Mouse (Mus musculus): ENCODE data around the gene Mitf.

Gene Mitf

DNA sequence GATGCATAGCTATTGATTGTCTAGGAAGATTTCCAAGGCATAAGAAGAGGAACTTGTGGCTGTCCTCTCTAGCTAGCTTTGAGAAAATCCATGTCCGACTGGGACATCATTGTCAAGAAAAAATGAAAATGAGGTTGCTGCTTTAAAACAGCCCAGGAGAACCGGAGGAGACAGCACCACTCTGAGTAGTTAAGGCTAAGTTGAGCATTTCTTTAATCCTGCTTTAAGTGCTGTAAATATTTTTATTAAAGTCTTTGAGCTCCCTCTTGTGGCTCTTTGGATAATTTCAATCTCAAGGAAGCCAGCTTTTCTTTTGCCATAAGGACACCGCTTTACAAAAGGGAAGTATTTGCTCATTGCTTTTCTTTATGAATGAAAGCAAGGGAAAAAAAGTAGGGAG lies 196.3 kb downstream of the Mitf start:
- no peak for TF ChIP-seq NANOG (IDR thresholded peaks at IDR 0.05; ENCODE audit: borderline replicate concordance, low read length)
- peak; percentile 43 for TF ChIP-seq CTCF (conservative IDR thresholded peaks at IDR 0.05; ENCODE audit: low read length)
- H3K4me3 ChIP-seq (replicated peaks; ENCODE audit: low read length), result no peak overlapping the region
- no peaks in the 10 kb centered on the region for H3K27me3 ChIP-seq (ENCODE audit: insufficient read depth, low read length)
- no peaks in the 10 kb centered on the region for H3K9me3 ChIP-seq (ENCODE audit: low read length)
- peaks cover 5% of the 10 kb centered on the region; the same call in 1 of the 2 replicates for H3K36me3 ChIP-seq (ENCODE audit: insufficient read depth, low read length)
- H3K4me1 ChIP-seq (replicated peaks; ENCODE audit: low read depth, low read length), result peaks cover 11% of the 10 kb centered on the region

DNA sequence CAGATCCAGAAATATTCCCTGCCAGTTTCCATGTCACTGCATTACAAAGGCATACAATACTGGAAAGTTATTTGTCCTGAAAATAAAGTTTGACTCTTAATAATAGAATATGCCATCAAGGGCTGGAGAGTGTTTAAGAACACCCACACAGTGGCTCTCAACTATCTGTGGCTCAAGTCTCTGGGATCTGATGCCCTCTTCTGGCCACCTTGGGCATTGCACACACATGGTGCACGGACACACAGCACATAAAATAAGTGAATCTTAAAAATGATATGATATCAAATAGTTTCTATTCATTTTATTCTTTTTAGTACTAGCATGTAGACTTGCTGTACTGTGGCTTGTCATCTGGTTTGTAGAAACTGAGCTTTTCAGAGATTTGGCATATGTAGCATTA lies 198.7 kb downstream of the Mitf start:
- TF ChIP-seq NANOG (IDR thresholded peaks at IDR 0.05; ENCODE audit: borderline replicate concordance, low read length), result no peak
- no peak for TF ChIP-seq POU5F1 (IDR thresholded peaks at IDR 0.05; ENCODE audit: borderline replicate concordance, low read length)
- peak; percentile 76 for TF ChIP-seq CTCF (conservative IDR thresholded peaks at IDR 0.05; ENCODE audit: low read length)

DNA sequence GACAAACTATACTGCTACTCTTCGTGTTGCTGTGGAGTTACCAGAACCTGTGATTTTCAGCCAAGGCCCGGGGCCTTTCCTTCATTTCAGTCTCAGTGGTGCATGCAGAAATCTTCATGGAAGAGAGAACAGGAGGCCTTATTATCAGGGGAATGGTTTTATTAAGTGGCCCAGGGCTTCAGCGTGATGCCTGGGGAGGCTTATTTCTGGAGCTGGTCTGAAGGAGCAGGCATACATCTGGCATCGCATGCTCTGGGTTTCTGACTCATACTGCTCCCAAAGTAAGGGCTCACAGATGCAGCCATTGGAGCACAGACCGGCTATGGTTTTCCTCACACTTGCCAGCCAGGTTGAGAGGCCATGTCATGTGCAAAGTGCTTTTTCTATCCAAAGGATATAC lies 208.2 kb downstream of the Mitf start:
- Histone ChIP-seq H3K4me1 (replicated peaks; ENCODE audit: low read depth, low read length) (no peaks in the 10 kb centered on the region), H3K4me3 (replicated peaks; ENCODE audit: low read length) (no peak overlapping the region), H3K36me3 (ENCODE audit: insufficient read depth, low read length) (peaks cover 51% of the 10 kb centered on the region), H3K9me3 (ENCODE audit: low read length) (no peaks in the 10 kb centered on the region), H3K27me3 (ENCODE audit: insufficient read depth, low read length) (no peaks in the 10 kb centered on the region)
- TF ChIP-seq POU5F1 (IDR thresholded peaks at IDR 0.05; ENCODE audit: borderline replicate concordance, low read length), result no peak

More for the DNA sequence above, 198.7 kb downstream of the Mitf start:
- Histone ChIP-seq H3K36me3 (ENCODE audit: insufficient read depth, low read length) (no peaks in the 10 kb centered on the region; the same call in 1 of the 2 replicates), H3K4me3 (replicated peaks; ENCODE audit: low read length) (no peak overlapping the region), H3K4me1 (replicated peaks; ENCODE audit: low read depth, low read length) (peaks cover 8% of the 10 kb centered on the region), H3K9me3 (ENCODE audit: low read length) (no peaks in the 10 kb centered on the region), H3K27me3 (ENCODE audit: insufficient read depth, low read length) (no peaks in the 10 kb centered on the region)

DNA sequence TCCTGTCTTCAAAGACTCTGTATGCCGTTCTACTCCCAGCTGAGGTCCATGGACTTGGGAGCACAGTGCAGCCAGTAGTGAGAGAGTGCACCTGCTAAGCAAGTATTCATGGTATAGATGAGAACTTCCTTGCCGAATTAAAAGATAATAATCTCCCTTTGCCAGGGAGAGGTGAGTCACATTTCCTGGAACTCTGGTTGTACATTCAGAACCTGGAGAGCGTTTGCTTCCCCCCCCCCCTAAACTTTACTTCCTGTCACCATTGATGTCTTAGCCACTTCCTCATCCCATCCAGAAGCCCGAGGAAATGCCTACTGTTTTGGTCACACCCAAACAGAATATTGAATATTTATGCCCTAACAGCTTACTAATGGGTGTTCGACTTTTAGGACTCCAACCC lies 209.0 kb downstream of the Mitf start:
- peaks cover 51% of the 10 kb centered on the region for H3K36me3 ChIP-seq (ENCODE audit: insufficient read depth, low read length)
- TF ChIP-seq CTCF (conservative IDR thresholded peaks at IDR 0.05; ENCODE audit: low read length), result no peak
- no peak for TF ChIP-seq POU5F1 (IDR thresholded peaks at IDR 0.05; ENCODE audit: borderline replicate concordance, low read length)
- no peak for TF ChIP-seq NANOG (IDR thresholded peaks at IDR 0.05; ENCODE audit: borderline replicate concordance, low read length)
- H3K9me3 ChIP-seq (ENCODE audit: low read length), result no peaks in the 10 kb centered on the region

DNA sequence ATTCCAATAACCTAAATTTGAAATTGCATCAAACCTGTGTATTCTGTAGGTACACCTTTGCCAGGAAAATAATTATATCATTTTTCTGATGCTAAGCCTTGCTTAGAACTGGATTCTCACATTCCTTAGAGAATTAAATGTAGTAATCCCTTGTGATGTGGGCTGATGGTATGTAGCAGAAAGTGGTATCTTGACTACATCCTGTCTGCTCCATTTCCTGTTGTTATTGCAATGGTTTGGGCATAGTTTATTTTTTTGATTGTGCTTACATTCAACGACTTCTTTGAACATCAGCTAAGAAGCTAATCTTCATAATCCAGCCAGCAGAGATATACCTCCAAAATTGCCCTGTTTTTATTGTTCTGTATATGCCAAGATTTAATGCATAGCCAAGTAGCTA lies 217.0 kb downstream of the Mitf start:
- Histone ChIP-seq H3K9me3 (ENCODE audit: low read length) (no peaks in the 10 kb centered on the region), H3K4me1 (replicated peaks; ENCODE audit: low read depth, low read length) (no peaks in the 10 kb centered on the region), H3K36me3 (ENCODE audit: insufficient read depth, low read length) (no peaks in the 10 kb centered on the region), H3K27me3 (ENCODE audit: insufficient read depth, low read length) (no peaks in the 10 kb centered on the region), H3K4me3 (replicated peaks; ENCODE audit: low read length) (no peak overlapping the region)
- TF ChIP-seq NANOG (IDR thresholded peaks at IDR 0.05; ENCODE audit: borderline replicate concordance, low read length) (no peak), CTCF (conservative IDR thresholded peaks at IDR 0.05; ENCODE audit: low read length) (no peak), POU5F1 (IDR thresholded peaks at IDR 0.05; ENCODE audit: borderline replicate concordance, low read length) (no peak)

More for the DNA sequence above, 209.0 kb downstream of the Mitf start:
- no peaks in the 10 kb centered on the region for H3K4me1 ChIP-seq (replicated peaks; ENCODE audit: low read depth, low read length)
- no peaks in the 10 kb centered on the region for H3K27me3 ChIP-seq (ENCODE audit: insufficient read depth, low read length)
- no peak overlapping the region for H3K4me3 ChIP-seq (replicated peaks; ENCODE audit: low read length)

DNA sequence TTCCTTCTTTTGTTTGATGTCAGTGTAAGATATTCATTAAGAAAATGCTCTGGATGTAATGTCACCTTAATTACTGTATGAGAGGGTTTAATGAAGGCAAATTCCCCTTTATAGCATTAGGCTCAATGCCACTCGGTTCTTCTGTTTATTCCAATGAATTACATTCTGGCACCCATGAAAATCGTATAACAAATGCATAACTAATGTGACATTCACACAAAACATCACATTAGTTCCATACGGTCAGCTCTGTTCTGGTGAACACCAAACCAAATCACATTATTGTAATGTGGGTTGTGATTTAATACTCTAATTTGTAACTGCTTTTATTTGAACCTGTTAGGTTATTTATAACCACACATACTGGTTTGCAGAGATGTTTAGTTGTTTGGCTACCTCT lies 231.7 kb downstream of the Mitf start:
- Histone ChIP-seq H3K9me3 (ENCODE audit: low read length) (no peaks in the 10 kb centered on the region), H3K4me1 (replicated peaks; ENCODE audit: low read depth, low read length) (peaks cover 7% of the 10 kb centered on the region; the same call in 1 of the 2 replicates), H3K4me3 (replicated peaks; ENCODE audit: low read length) (no peak overlapping the region), H3K27me3 (ENCODE audit: insufficient read depth, low read length) (no peaks in the 10 kb centered on the region), H3K36me3 (ENCODE audit: insufficient read depth, low read length) (no peaks in the 10 kb centered on the region)
- TF ChIP-seq POU5F1 (IDR thresholded peaks at IDR 0.05; ENCODE audit: borderline replicate concordance, low read length), result no peak
- no peak for TF ChIP-seq CTCF (conservative IDR thresholded peaks at IDR 0.05; ENCODE audit: low read length)
- TF ChIP-seq NANOG (IDR thresholded peaks at IDR 0.05; ENCODE audit: borderline replicate concordance, low read length), result no peak

DNA sequence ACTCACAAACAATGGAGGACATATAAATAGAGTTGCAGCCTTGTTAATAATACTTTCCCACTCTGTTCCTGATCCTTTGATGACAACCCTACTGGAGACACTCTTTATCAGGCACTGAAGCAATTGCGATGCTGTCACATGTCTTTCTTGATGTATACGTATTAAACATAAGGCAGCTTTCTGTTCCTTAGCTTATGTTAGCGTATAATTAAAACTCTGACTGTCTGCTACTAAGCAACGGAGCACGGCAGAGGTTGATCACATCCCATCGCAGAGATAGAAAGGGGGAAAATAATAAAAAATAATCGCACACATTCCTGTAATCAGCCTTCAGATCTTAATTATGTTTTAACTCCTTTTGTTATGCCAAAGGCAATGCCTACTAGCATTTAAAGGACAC lies 234.9 kb downstream of the Mitf start:
- no peak overlapping the region for H3K4me3 ChIP-seq (replicated peaks; ENCODE audit: low read length)
- H3K9me3 ChIP-seq (ENCODE audit: low read length), result no peaks in the 10 kb centered on the region
- H3K4me1 ChIP-seq (replicated peaks; ENCODE audit: low read depth, low read length), result no peaks in the 10 kb centered on the region
- TF ChIP-seq NANOG (IDR thresholded peaks at IDR 0.05; ENCODE audit: borderline replicate concordance, low read length) (no peak), CTCF (conservative IDR thresholded peaks at IDR 0.05; ENCODE audit: low read length) (no peak), POU5F1 (IDR thresholded peaks at IDR 0.05; ENCODE audit: borderline replicate concordance, low read length) (no peak)
- H3K36me3 ChIP-seq (ENCODE audit: insufficient read depth, low read length), result no peaks in the 10 kb centered on the region
- no peaks in the 10 kb centered on the region for H3K27me3 ChIP-seq (ENCODE audit: insufficient read depth, low read length)

DNA sequence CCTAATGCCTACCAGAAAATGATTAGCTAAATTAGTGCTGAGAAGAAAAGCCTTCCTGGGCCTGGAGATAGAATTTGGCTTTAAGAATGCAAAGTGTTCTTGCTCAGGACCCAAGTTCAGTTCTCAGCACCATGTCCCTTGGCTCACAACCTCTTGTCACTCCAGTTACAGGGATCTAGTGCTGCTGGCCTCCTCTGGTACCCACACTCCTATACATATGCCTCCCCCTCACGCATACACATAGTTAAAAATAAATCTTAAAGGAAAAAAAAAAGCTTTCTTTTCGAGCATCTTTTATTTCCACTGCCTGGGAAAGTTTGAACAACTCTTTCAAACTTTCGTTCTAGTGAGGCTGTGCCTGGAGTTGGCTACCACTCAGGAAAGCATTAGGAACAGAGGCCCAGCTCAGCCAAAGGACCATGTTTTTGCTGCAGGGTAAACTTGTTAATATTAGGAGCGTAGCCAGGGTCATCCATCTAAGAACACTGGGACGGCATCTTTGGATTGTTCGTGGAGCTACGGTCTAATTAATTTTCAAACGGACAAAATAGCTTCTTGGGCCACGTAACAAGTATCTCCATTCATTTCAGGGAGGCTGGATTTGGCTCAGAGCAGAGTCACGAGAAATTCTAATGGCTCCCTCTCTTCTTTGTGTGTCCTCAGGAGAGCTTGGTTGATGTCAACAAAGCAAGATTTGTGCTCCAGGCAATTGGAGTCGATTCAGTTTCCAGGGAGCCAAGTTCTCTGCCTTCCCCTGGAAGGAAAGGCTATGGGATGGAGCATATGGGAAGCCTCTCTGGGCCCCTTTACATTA lies 239.7 kb downstream of the Mitf start:
- Histone ChIP-seq H3K9me3 (ENCODE audit: low read length) (no peaks in the 10 kb centered on the region), H3K36me3 (ENCODE audit: insufficient read depth, low read length) (no peaks in the 10 kb centered on the region), H3K27me3 (ENCODE audit: insufficient read depth, low read length) (no peaks in the 10 kb centered on the region), H3K4me3 (replicated peaks; ENCODE audit: low read length) (no peak overlapping the region), H3K4me1 (replicated peaks; ENCODE audit: low read depth, low read length) (no peaks in the 10 kb centered on the region)
- no peak for TF ChIP-seq CTCF (conservative IDR thresholded peaks at IDR 0.05; ENCODE audit: low read length)
- TF ChIP-seq NANOG (IDR thresholded peaks at IDR 0.05; ENCODE audit: borderline replicate concordance, low read length), result no peak
- no peak for TF ChIP-seq POU5F1 (IDR thresholded peaks at IDR 0.05; ENCODE audit: borderline replicate concordance, low read length)

DNA sequence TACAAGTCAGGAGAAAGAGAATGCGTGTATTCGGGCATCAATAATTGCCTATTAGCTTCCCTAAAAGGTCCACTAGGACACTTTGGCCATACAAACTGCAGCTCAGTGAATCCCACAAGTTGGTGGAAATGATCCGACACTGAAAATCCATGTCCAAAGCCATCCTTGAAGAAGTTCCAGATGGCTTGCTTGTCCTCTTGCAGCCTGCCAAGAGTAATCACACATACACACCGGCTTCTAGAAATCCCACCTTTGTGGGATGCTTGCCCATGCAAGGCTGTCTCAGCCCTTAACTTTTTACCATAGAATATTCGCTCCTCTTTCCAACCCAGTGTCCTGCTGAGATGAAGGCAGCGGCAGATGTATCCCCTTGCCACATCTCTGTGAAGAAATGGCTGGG lies 240.9 kb downstream of the Mitf start:
- H3K36me3 ChIP-seq (ENCODE audit: insufficient read depth, low read length), result no peaks in the 10 kb centered on the region
- no peak for TF ChIP-seq NANOG (IDR thresholded peaks at IDR 0.05; ENCODE audit: borderline replicate concordance, low read length)
- TF ChIP-seq CTCF (conservative IDR thresholded peaks at IDR 0.05; ENCODE audit: low read length), result no peak
- no peak for TF ChIP-seq POU5F1 (IDR thresholded peaks at IDR 0.05; ENCODE audit: borderline replicate concordance, low read length)
- no peak overlapping the region for H3K4me3 ChIP-seq (replicated peaks; ENCODE audit: low read length)
- no peaks in the 10 kb centered on the region for H3K9me3 ChIP-seq (ENCODE audit: low read length)
- H3K4me1 ChIP-seq (replicated peaks; ENCODE audit: low read depth, low read length), result no peaks in the 10 kb centered on the region
- H3K27me3 ChIP-seq (ENCODE audit: insufficient read depth, low read length), result no peaks in the 10 kb centered on the region

Measured in E14TG2a.4 (cell line).